Mouse (Mus musculus) large intestine, adult 2 months (tissue): ENCODE data around the gene Cdc37l1. TPM values are rescaled to one million over a fixed set of nuclear protein-coding genes. Genes with fewer than 3 reads are reported as not detected.
"Not testable (repeated sequence)": the region's sequence is repeated elsewhere in the genome, so short reads cannot be mapped to it uniquely, and the experiment has no call there.

Experiments used
- DNase-seq: peaks from one replicate; pipeline ENCODE4 v3.0.0-alpha.2; 2012; ENCODE audit warnings: low read depth, low spot score
- WGBS: fragments of 180-500 bp; shearing (Covaris S2); methylation state at CpG from one replicate; pipeline ENCODE4 v1.1.7; 2018; 5-methylcytosine and 5-hydroxymethylcytosine counted together
- polyA plus RNA-seq: library from polyadenylated mRNA; depleted of rRNA; stranded (reverse); fragments of >200 nt; gene quantifications from 2 replicates; pipeline ENCODE4 v1.2.3, GENCODE M21; 2012

Cdc37l1 gene
- polyA plus RNA-seq, 1 experiment, result 5.3 TPM

GRCm38 (mm10) chr19:28997976-28998630 is 8.0 kb downstream of the Cdc37l1 start:
- WGBS, result 65% methylated on average over 4 of the region's 4 CpGs
- DNase-seq, result no peak

DNA sequence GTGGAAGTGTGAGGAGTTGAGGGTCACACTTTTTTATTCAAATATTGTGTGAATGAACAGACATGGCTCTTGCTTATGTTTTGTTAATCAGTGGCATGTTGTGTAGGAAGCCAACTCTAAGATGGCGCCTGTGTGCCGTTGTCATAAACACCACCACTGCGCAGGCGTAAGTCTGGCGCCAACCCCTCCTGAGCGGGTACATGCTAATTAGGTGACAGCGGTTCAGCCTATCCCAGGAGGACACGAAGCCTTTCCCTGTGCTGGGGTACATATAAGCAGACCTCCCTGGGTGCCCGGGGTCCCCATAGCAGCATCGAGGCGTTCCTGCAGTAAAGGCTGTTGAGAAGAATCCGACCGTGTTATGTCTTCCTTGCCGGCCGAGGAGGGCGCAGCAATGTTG is 10.2 kb downstream of the Cdc37l1 start:
- DNase-seq, result not testable (repeated sequence)
- 98% methylated on average over 16 of the region's 16 CpGs for WGBS

DNA sequence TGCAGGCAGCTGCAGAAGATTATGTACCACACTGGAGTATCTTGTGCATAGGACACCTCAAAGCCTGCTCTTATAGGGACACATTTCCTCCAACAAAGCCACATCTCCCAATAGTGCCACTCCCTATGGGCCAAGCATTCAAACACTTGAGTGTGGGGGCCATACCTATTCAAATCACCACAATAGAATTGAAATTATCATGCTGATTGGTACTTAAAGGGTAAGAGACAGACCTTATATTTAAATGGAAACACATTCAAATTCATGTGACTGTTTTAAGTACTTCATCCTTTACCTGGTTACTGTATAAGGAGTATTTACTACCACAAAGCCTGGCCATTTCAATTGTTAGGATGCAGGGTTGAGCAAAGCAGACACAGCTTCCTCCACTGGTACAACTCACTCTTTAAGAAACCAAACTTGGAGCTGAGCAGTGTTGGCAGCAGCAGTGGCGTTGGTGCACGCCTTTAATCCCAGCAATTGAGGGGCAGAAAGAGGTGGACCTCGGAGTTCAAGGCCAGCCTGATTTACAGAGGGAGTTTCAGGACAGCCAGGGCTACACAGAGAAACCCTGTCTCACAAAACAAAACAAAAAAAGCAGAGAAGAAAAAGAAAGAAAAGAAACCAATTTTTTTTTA is 18.0 kb downstream of the Cdc37l1 start:
- no peak for DNase-seq
- WGBS, result 71% methylated on average over 3 of the region's 3 CpGs

GRCm38 (mm10) chr19:29009046-29009445 is 18.9 kb downstream of the Cdc37l1 start:
- WGBS, result 94% methylated on average over 11 of the region's 11 CpGs
- DNase-seq, result no peak

- WGBS, result 87% methylated on average over 12 of the region's 12 CpGs
- DNase-seq, result no peak
Observed at GRCm38 (mm10) chr19:29011355-29011990, 21.3 kb downstream of the Cdc37l1 start.

GRCm38 (mm10) chr19:29014466-29015055 is 24.4 kb downstream of the Cdc37l1 start:
- WGBS, result 72% methylated on average over 5 of the region's 5 CpGs

GRCm38 (mm10) chr19:29015410-29016203 is 25.5 kb downstream of the Cdc37l1 start:
- DNase-seq, result no peak
- 68% methylated on average over 8 of the region's 8 CpGs for WGBS

More at GRCm38 (mm10) chr19:29014466-29015055, 24.4 kb downstream of the Cdc37l1 start:
- no peak for DNase-seq

- 68% methylated on average over 5 of the region's 5 CpGs for WGBS
Observed at GRCm38 (mm10) chr19:29016204-29016765, 26.1 kb downstream of the Cdc37l1 start.

DNA sequence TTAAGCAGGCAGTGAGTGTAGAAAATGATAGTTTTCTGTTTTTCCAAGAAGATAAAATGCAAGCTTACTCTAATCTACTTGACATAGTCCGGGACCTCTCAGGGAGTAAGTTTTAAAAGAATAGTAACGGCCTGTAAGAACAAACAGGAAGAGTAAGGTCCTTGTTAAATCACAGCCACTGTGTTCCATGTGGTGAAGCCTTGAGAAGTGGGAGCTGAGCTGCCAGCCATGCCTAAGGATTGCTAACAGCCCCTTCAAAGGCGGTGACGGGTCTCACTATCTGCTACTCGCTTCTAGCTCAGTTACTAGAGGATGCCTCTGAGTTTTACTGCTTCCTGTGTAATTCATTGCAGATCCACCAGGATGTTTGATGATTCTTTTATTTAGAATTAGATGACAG is 26.6 kb downstream of the Cdc37l1 start:
- 71% methylated on average over 5 of the region's 5 CpGs for WGBS
- DNase-seq, result no peak

More at GRCm38 (mm10) chr19:29016204-29016765, 26.1 kb downstream of the Cdc37l1 start:
- DNase-seq, result no peak

- DNase-seq, result no peak
- 91% methylated on average over 3 of the region's 3 CpGs for WGBS
Observed at GRCm38 (mm10) chr19:29019647-29020046, 29.5 kb downstream of the Cdc37l1 start.

GRCm38 (mm10) chr19:29021754-29022345 is 31.7 kb downstream of the Cdc37l1 start:
- WGBS, result 78% methylated on average over 7 of the region's 7 CpGs
- no peak for DNase-seq

DNA sequence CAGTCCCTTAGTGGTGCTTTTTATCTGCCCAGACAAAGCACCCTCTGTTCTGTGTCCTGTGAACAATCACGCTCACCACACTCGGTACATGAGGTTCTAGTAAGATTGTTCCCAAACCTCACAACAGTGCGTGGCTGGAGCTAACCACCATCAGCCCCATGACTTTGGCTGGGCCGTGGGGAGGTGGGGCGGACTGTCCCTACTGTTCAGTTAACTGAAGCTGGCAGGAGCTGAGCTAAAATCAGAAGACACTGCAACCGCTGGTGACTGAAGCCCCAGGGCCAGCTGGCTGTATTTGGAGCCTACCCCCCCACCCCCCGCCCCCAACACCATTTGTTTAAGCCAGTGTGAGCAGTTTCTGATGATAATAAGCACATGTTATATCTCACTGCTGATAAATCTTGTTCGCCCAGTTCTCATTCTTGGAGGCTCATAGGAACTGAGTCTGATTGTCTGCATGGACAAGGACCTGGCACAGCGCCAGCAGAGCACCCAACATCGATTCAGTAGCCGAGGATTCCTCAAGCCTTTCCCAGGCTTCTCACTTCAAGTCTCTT is 34.3 kb downstream of the Cdc37l1 start:
- WGBS, result 78% methylated on average over 11 of the region's 11 CpGs
- no peak for DNase-seq

DNA sequence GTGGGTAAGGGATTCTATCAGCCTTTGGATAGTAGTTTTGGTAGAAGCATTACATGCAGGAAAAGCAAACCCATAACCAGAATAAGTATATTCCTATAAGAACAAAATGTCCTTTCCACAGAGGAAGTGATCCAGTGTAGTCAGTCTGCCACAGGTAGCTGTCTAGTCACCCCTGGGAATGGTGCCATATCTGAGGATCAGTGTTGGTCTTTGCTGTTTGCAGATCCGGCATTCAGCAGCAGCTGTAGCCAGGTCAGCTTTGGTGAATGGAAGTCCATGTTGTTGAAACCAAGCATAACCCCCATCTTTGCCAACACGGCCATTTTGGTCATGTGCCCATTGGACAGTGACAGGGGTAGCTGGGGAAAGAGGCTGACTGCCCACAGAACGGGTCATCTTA is 41.6 kb downstream of the Cdc37l1 start:
- 80% methylated on average over 3 of the region's 3 CpGs for WGBS
- no peak for DNase-seq

GRCm38 (mm10) chr19:29032662-29033061 is 42.5 kb downstream of the Cdc37l1 start:
- no peak for DNase-seq

GRCm38 (mm10) chr19:29037026-29037425 is 46.9 kb downstream of the Cdc37l1 start:
- DNase-seq, result no peak
- 94% methylated on average over 5 of the region's 5 CpGs for WGBS

DNA sequence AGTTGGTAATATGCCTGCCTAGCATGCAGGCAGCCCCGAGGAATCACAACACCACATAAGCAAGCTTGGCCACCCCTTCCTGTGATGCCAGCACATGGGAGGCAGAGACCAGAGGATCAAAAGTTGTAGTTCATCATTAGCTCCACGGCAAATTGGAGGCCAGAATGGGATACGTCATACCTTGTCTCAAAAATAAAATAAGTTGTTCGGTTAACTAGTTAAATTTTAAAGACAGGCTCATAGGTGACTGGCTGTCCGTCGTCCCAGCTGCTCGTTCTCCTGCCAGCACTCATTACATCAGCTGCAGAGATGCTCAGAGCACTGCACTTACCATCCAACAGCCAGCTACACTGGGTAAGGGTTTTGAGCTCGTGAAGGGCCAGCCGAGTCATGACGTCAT is 47.4 kb downstream of the Cdc37l1 start:
- no peak for DNase-seq

DNA sequence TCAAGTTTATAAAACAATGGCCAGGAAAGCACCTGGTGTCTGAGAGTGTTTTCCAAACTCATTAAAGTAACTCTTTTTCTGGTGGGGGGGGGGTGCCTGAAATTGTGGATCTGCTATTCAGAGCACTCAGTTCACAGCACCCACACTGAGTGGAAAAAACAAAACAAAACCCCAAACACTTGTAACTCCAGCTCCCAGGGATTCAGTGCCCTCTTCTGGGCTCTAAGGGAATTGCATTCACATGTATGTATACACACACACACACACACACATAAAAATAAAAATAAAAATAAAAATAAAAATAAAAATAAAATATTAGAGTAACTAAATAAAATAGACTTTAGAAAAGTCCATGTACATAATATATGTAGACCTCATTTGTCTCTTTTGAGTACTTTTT is 49.2 kb downstream of the Cdc37l1 start:
- DNase-seq, result no peak

More for the DNA sequence above, 47.4 kb downstream of the Cdc37l1 start:
- 88% methylated on average over 10 of the region's 10 CpGs for WGBS

DNA sequence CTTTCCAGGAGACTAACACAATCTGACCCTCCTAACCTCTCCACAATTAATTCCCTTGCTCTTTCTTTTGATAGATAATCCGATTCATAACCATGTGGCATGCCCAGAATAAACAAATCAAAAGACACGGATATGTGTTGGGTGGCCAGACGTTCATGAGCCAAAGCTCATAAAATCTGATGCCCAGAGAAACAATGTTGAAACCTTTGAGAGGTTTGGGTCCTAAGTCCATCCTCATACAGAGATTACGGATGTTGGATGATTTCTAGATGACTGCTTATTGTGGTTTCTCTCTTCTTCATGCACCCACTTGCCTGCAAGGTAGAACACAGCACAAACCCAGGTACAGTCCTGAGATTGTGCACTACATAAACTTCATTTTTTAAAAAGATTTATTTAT is 50.1 kb downstream of the Cdc37l1 start:
- WGBS, result 20% methylated on average over 4 of the region's 4 CpGs
- no peak for DNase-seq

- no peak for DNase-seq
- 59% methylated on average over 6 of the region's 6 CpGs for WGBS
Observed at GRCm38 (mm10) chr19:29042143-29042542, 52.0 kb downstream of the Cdc37l1 start.
